ENCODE assay signal across 22 mouse cellular contexts in genomic region chr11:84893113-84893512, GRCm38 (mm10). TPM values are rescaled to one million over a fixed set of nuclear protein-coding genes. Genes with fewer than 3 reads are reported as not detected.
DNase-seq lines count a peak whose midpoint lies in the region; ATAC-seq and TF ChIP-seq lines count a peak whose summit lies in the region.
"Had no signal": no experiment of that assay in that cellular context is flagged by ENCODE, and none has a peak within 500 bp of the region (broad histone marks: within the 10 kb centered on the region; RNA-seq: fewer than 3 reads in every experiment).

No protein-coding gene starts in this region.

- H3K36me3 ChIP-seq in stomach, postnatal 0 days (ENCODE audit: control insufficient read depth, insufficient read depth, low read length) = peaks cover 16% of the 10 kb centered on the region; the same call in 1 of the 2 replicates

- H3K27me3 ChIP-seq in stomach, postnatal 0 days (ENCODE audit: control insufficient read depth, insufficient read depth, low read length) = no peaks in the 10 kb centered on the region
- H3K27me3 ChIP-seq: CH12.LX, Patski had no signal

- no peak overlapping the region for H3K4me2 ChIP-seq in stomach, postnatal 0 days (replicated peaks; ENCODE audit: low read depth)

- intact Hi-C loops in heart, postnatal 25 days (cut with DNase I) = no loop called here

- TF ChIP-seq CTCF in stomach, postnatal 0 days (IDR thresholded peaks at IDR 0.05; ENCODE audit: low read depth) = no peak

- WGBS in stomach, postnatal 0 days = 62% methylated on average over 15 of the region's 15 CpGs

- no peak overlapping the region for H3K27ac ChIP-seq in stomach, postnatal 0 days (replicated peaks)

- TF ChIP-seq EP300 in stomach, postnatal 0 days (optimal IDR thresholded peaks at IDR 0.05) = no peak

- peak; percentile 50; the same call in 1 of the 2 replicates for ATAC-seq in stomach, postnatal 0 days (ENCODE audit: low FRiP score, low TSS enrichment)
- no peak for ATAC-seq in activated CD4-positive, CD25-positive, alpha-beta regulatory T cell, adult 4 months
- ATAC-seq: CD4-positive, CD25-positive, alpha-beta regulatory T cell, adult 4 months; Patski had no signal

- DNase-seq in heart, adult 11 months = peak; percentile 87
- DNase-seq in heart, postnatal 25 days (ENCODE audit: low spot score) = no peak
- DNase-seq in testis, postnatal 14 days (ENCODE audit: low spot score) = peak; percentile 3
- DNase-seq in testis, postnatal 10 days (ENCODE audit: low spot score) = no peak
- peak; percentile 16 for DNase-seq in urinary bladder, adult 2 months (ENCODE audit: low spot score)
- DNase-seq in urinary bladder, postnatal 10 days (ENCODE audit: low spot score) = no peak
- peak; percentile 32 for DNase-seq in stomach, postnatal 0 days (ENCODE audit: low spot score)
- DNase-seq: adrenal gland, adult 2 months; adrenal gland, adult 8-10 months; adrenal gland, postnatal 10 days; adrenal gland, postnatal 14 days; adrenal gland, postnatal 25 days; adrenal gland, postnatal 36 days; B cell, adult 2 months; cerebellum, adult 11 months; cerebellum, adult 11-12 months; cerebellum, adult 18-20 months had no signal

- no peaks in the 10 kb centered on the region for H3K4me1 ChIP-seq in stomach, postnatal 0 days (replicated peaks; ENCODE audit: control insufficient read depth, insufficient read depth)

- no peaks in the 10 kb centered on the region for H3K9me3 ChIP-seq in stomach, postnatal 0 days (ENCODE audit: control insufficient read depth, low read length)
- H3K9me3 ChIP-seq: G1E had no signal

- H3K4me3 ChIP-seq in stomach, postnatal 0 days (ENCODE audit: low read depth, low read length) = no peak overlapping the region

- H3K9ac ChIP-seq in stomach, postnatal 0 days (ENCODE audit: low read length) = no peak overlapping the region

RNA-seq across cellular contexts. Expression of gene Pigw, which starts 13.0 kb away (rescaled TPM):
- 1 to 10 TPM; 5.4 to 6.4 TPM for total RNA-seq in heart, postnatal 25 days (2021)
- 5.7 and 8.2 TPM in 2 replicates for polyA plus RNA-seq in urinary bladder, adult 2 months (2012; rRNA removed)
- polyA plus RNA-seq in stomach, postnatal 0 days (2015; fragmentation: Nextera tagmentation; extraction: Ambion mirVana) = 1.8 and 2.4 TPM in 2 replicates
- 1 to 10 TPM; 1.5 to 3.2 TPM for polyA plus RNA-seq in activated CD4-positive, CD25-positive, alpha-beta regulatory T cell, adult 4 months (2017; shearing (Covaris generic))

RNA-seq across cellular contexts. Expression of gene Myo19, which starts 13.2 kb away (rescaled TPM):
- 1 to 10 TPM; 5.7 to 7.3 TPM for total RNA-seq in heart, postnatal 25 days (2021)
- 14.5 and 17.4 TPM in 2 replicates for polyA plus RNA-seq in urinary bladder, adult 2 months (2012; rRNA removed)
- polyA plus RNA-seq in stomach, postnatal 0 days (2015; fragmentation: Nextera tagmentation; extraction: Ambion mirVana) = 5.7 and 7.3 TPM in 2 replicates
- 1 to 10 TPM; 2.3 to 3.2 TPM for polyA plus RNA-seq in activated CD4-positive, CD25-positive, alpha-beta regulatory T cell, adult 4 months (2017; shearing (Covaris generic))

RNA-seq across cellular contexts. Expression of gene Ggnbp2, which starts 22.5 kb away (rescaled TPM):
- 10 to 100 TPM; 41.2 to 46.8 TPM for total RNA-seq in heart, postnatal 25 days (2021)
- 85.6 and 91.4 TPM in 2 replicates for polyA plus RNA-seq in urinary bladder, adult 2 months (2012; rRNA removed)
- 40.6 and 44.5 TPM in 2 replicates for polyA plus RNA-seq in stomach, postnatal 0 days (2015; fragmentation: Nextera tagmentation; extraction: Ambion mirVana)
- 100 to 1,000 TPM in 1 of 2 experiments, 10 to 100 TPM in 1; 84.9 to 107 TPM for polyA plus RNA-seq in activated CD4-positive, CD25-positive, alpha-beta regulatory T cell, adult 4 months (2017; shearing (Covaris generic))

RNA-seq across cellular contexts. Expression of gene Znhit3, which starts 23.1 kb away (rescaled TPM):
- 10 to 100 TPM in 1 of 2 experiments, 1 to 10 TPM in 1; 7.6 to 10.2 TPM for total RNA-seq in heart, postnatal 25 days (2021)
- 22.6 and 25.4 TPM in 2 replicates for polyA plus RNA-seq in urinary bladder, adult 2 months (2012; rRNA removed)
- 27.9 and 28.6 TPM in 2 replicates for polyA plus RNA-seq in stomach, postnatal 0 days (2015; fragmentation: Nextera tagmentation; extraction: Ambion mirVana)
- polyA plus RNA-seq in activated CD4-positive, CD25-positive, alpha-beta regulatory T cell, adult 4 months (2017; shearing (Covaris generic)) = 10 to 100 TPM; 34.7 to 35.7 TPM

Comparison
In these comparisons a context has a peak if more than half of its experiments do, and no peak if none do; other contexts are left out.
1. DNase-seq: peak in heart, adult 11 months (single experiment), testis, postnatal 14 days (single experiment), urinary bladder, adult 2 months (single experiment) and stomach, postnatal 0 days (single experiment); none in heart, postnatal 25 days (single experiment), testis, postnatal 10 days (single experiment) and urinary bladder, postnatal 10 days (single experiment).